Mouse (Mus musculus): ENCODE results near the gene Enpp6. TPM values are rescaled to one million over a fixed set of nuclear protein-coding genes. Genes with fewer than 3 reads are reported as not detected.

Enpp6 gene
- total and polyA plus RNA-seq, 2 experiments: 1.0 to 1.7 TPM

- Histone ChIP-seq H3K27ac (replicated peaks; ENCODE audit: insufficient read depth, low read depth, low read length) (no peak overlapping the region), H3K36me3 (ENCODE audit: control insufficient read depth, insufficient read depth, low read length) (no peaks in the 10 kb centered on the region), H3K4me1 (ENCODE audit: control insufficient read depth, insufficient read depth, low read length) (no peaks in the 10 kb centered on the region), H3K79me2 (ENCODE audit: control insufficient read depth, insufficient read depth, low read length) (no peaks in the 10 kb centered on the region), H3K4me3 (ENCODE audit: insufficient read depth, low read depth, low read length) (no peak overlapping the region), H3K27me3 (ENCODE audit: control insufficient read depth, insufficient read depth, low read length) (no peaks in the 10 kb centered on the region), H3K9ac (ENCODE audit: low read depth, low read length) (no peak overlapping the region)
- WGBS: 74% methylated on average over 10 of the region's 10 CpGs
- DNase-seq (ENCODE audit: extremely low read depth, low read depth, low spot score): no peak
- TF ChIP-seq CTCF (IDR thresholded peaks at IDR 0.05; ENCODE audit: low read depth, low read length) (no peak), POLR2A (IDR thresholded peaks at IDR 0.05; ENCODE audit: extremely low read depth, insufficient read depth, low read length) (no peak)
These were observed 40.3 kb downstream of the Enpp6 start for GRCm38 (mm10) chr8:47026841-47027490.

- H3K4me3 ChIP-seq (ENCODE audit: insufficient read depth, low read depth, low read length): no peak overlapping the region
- no peak for DNase-seq (ENCODE audit: extremely low read depth, low read depth, low spot score)
- no peaks in the 10 kb centered on the region for H3K4me1 ChIP-seq (ENCODE audit: control insufficient read depth, insufficient read depth, low read length)
- no peaks in the 10 kb centered on the region for H3K79me2 ChIP-seq (ENCODE audit: control insufficient read depth, insufficient read depth, low read length)
- H3K36me3 ChIP-seq (ENCODE audit: control insufficient read depth, insufficient read depth, low read length): no peaks in the 10 kb centered on the region
- H3K27me3 ChIP-seq (ENCODE audit: control insufficient read depth, insufficient read depth, low read length): no peaks in the 10 kb centered on the region
- no peak for TF ChIP-seq CTCF (IDR thresholded peaks at IDR 0.05; ENCODE audit: low read depth, low read length)
- no peak for TF ChIP-seq POLR2A (IDR thresholded peaks at IDR 0.05; ENCODE audit: extremely low read depth, insufficient read depth, low read length)
- no peak overlapping the region for H3K27ac ChIP-seq (replicated peaks; ENCODE audit: insufficient read depth, low read depth, low read length)
- H3K9ac ChIP-seq (ENCODE audit: low read depth, low read length): no peak overlapping the region
- WGBS: 88% methylated on average over 6 of the region's 6 CpGs
These were observed 41.8 kb downstream of the Enpp6 start for GRCm38 (mm10) chr8:47028474-47028873.

GRCm38 (mm10) chr8:47030321-47030720 is 43.6 kb downstream of the Enpp6 start:
- no peaks in the 10 kb centered on the region for H3K36me3 ChIP-seq (ENCODE audit: control insufficient read depth, insufficient read depth, low read length)

GRCm38 (mm10) chr8:47032081-47032480 is 45.4 kb downstream of the Enpp6 start:
- Histone ChIP-seq H3K9ac (ENCODE audit: low read depth, low read length) (no peak overlapping the region), H3K4me1 (ENCODE audit: control insufficient read depth, insufficient read depth, low read length) (no peaks in the 10 kb centered on the region), H3K4me3 (ENCODE audit: insufficient read depth, low read depth, low read length) (no peak overlapping the region), H3K36me3 (ENCODE audit: control insufficient read depth, insufficient read depth, low read length) (no peaks in the 10 kb centered on the region), H3K79me2 (ENCODE audit: control insufficient read depth, insufficient read depth, low read length) (no peaks in the 10 kb centered on the region), H3K27me3 (ENCODE audit: control insufficient read depth, insufficient read depth, low read length) (no peaks in the 10 kb centered on the region), H3K27ac (replicated peaks; ENCODE audit: insufficient read depth, low read depth, low read length) (no peak overlapping the region)
- 81% methylated on average over 7 of the region's 7 CpGs for WGBS
- no peak for DNase-seq (ENCODE audit: extremely low read depth, low read depth, low spot score)
- no peak for TF ChIP-seq POLR2A (IDR thresholded peaks at IDR 0.05; ENCODE audit: extremely low read depth, insufficient read depth, low read length)
- no peak for TF ChIP-seq CTCF (IDR thresholded peaks at IDR 0.05; ENCODE audit: low read depth, low read length)

More at GRCm38 (mm10) chr8:47030321-47030720, 43.6 kb downstream of the Enpp6 start:
- Histone ChIP-seq H3K4me3 (ENCODE audit: insufficient read depth, low read depth, low read length) (no peak overlapping the region), H3K9ac (ENCODE audit: low read depth, low read length) (no peak overlapping the region), H3K79me2 (ENCODE audit: control insufficient read depth, insufficient read depth, low read length) (no peaks in the 10 kb centered on the region), H3K27me3 (ENCODE audit: control insufficient read depth, insufficient read depth, low read length) (no peaks in the 10 kb centered on the region), H3K27ac (replicated peaks; ENCODE audit: insufficient read depth, low read depth, low read length) (no peak overlapping the region), H3K4me1 (ENCODE audit: control insufficient read depth, insufficient read depth, low read length) (no peaks in the 10 kb centered on the region)
- 94% methylated on average over 19 of the region's 19 CpGs for WGBS
- no peak for TF ChIP-seq POLR2A (IDR thresholded peaks at IDR 0.05; ENCODE audit: extremely low read depth, insufficient read depth, low read length)
- no peak for TF ChIP-seq CTCF (IDR thresholded peaks at IDR 0.05; ENCODE audit: low read depth, low read length)
- DNase-seq (ENCODE audit: extremely low read depth, low read depth, low spot score): no peak

GRCm38 (mm10) chr8:47033976-47034375 is 47.3 kb downstream of the Enpp6 start:
- no peaks in the 10 kb centered on the region for H3K79me2 ChIP-seq (ENCODE audit: control insufficient read depth, insufficient read depth, low read length)
- H3K9ac ChIP-seq (ENCODE audit: low read depth, low read length): no peak overlapping the region
- no peak for DNase-seq (ENCODE audit: extremely low read depth, low read depth, low spot score)
- TF ChIP-seq POLR2A (IDR thresholded peaks at IDR 0.05; ENCODE audit: extremely low read depth, insufficient read depth, low read length): no peak
- no peak for TF ChIP-seq CTCF (IDR thresholded peaks at IDR 0.05; ENCODE audit: low read depth, low read length)
- no peaks in the 10 kb centered on the region for H3K27me3 ChIP-seq (ENCODE audit: control insufficient read depth, insufficient read depth, low read length)
- no peaks in the 10 kb centered on the region for H3K4me1 ChIP-seq (ENCODE audit: control insufficient read depth, insufficient read depth, low read length)
- no peaks in the 10 kb centered on the region for H3K36me3 ChIP-seq (ENCODE audit: control insufficient read depth, insufficient read depth, low read length)
- H3K27ac ChIP-seq (replicated peaks; ENCODE audit: insufficient read depth, low read depth, low read length): no peak overlapping the region
- H3K4me3 ChIP-seq (ENCODE audit: insufficient read depth, low read depth, low read length): no peak overlapping the region
- WGBS: 84% methylated on average over 4 of the region's 4 CpGs

GRCm38 (mm10) chr8:47036501-47036900 is 49.8 kb downstream of the Enpp6 start:
- no peaks in the 10 kb centered on the region for H3K79me2 ChIP-seq (ENCODE audit: control insufficient read depth, insufficient read depth, low read length)
- H3K9ac ChIP-seq (ENCODE audit: low read depth, low read length): no peak overlapping the region
- no peaks in the 10 kb centered on the region for H3K27me3 ChIP-seq (ENCODE audit: control insufficient read depth, insufficient read depth, low read length)
- no peak overlapping the region for H3K27ac ChIP-seq (replicated peaks; ENCODE audit: insufficient read depth, low read depth, low read length)
- 94% methylated on average over 8 of the region's 8 CpGs for WGBS
- no peaks in the 10 kb centered on the region for H3K4me1 ChIP-seq (ENCODE audit: control insufficient read depth, insufficient read depth, low read length)
- TF ChIP-seq POLR2A (IDR thresholded peaks at IDR 0.05; ENCODE audit: extremely low read depth, insufficient read depth, low read length) (no peak), CTCF (IDR thresholded peaks at IDR 0.05; ENCODE audit: low read depth, low read length) (no peak)
- no peak for DNase-seq (ENCODE audit: extremely low read depth, low read depth, low spot score)
- H3K4me3 ChIP-seq (ENCODE audit: insufficient read depth, low read depth, low read length): no peak overlapping the region
- no peaks in the 10 kb centered on the region for H3K36me3 ChIP-seq (ENCODE audit: control insufficient read depth, insufficient read depth, low read length)

Data from liver, adult 2 months (tissue).